ENCODE assay signal across 33 mouse cellular contexts in the genomic region with DNA sequence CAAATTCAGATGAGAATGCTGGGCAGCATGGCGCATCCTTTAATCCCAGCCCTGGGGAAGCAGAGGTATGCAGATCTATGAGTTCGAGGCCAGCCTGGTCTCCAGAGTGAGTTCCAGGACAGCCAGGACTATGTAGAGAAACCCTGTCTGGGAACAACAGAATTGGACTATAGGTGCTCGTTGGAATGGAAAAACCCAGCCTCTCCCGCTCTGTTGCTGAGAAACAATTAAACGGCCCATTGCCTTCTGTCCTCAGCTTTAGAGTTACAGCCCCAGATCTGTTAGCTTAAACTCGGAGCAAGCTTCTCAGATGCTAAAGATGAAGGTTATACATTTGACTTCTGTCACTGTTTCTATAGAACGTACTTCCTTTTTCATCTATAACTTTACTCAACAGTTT.
"Had no signal": no experiment of that assay in that cellular context is flagged by ENCODE, and none has a peak within 500 bp of the region (broad histone marks: within the 10 kb centered on the region; RNA-seq: fewer than 3 reads in every experiment).

No protein-coding gene starts in this region.

- ATAC-seq: liver, embryonic 12.5 days; liver, postnatal 0 days; lung, postnatal 0 days; midbrain, embryonic 13.5 days; midbrain, embryonic 15.5 days; midbrain, embryonic 16.5 days had no signal

- H3K27me3 ChIP-seq: limb, embryonic 12.5 days; limb, embryonic 13.5 days; limb, embryonic 15.5 days; liver, embryonic 12.5 days; liver, embryonic 13.5 days; liver, embryonic 15.5 days; lung, embryonic 15.5 days; megakaryocyte, embryonic 14.5 days; midbrain, embryonic 12.5 days; midbrain, embryonic 13.5 days; midbrain, embryonic 15.5 days; neural tube, embryonic 12.5 days; neural tube, embryonic 13.5 days had no signal

- H3K4me3 ChIP-seq: limb, embryonic 10.5 days; limb, embryonic 12.5 days; limb, embryonic 13.5 days; limb, embryonic 15.5 days; liver, embryonic 12.5 days; liver, embryonic 13.5 days; liver, embryonic 15.5 days; lung, embryonic 15.5 days; megakaryocyte, embryonic 14.5 days; midbrain, embryonic 10.5 days; midbrain, embryonic 12.5 days; midbrain, embryonic 13.5 days; midbrain, embryonic 15.5 days; myocyte; neural tube, embryonic 12.5 days; neural tube, embryonic 13.5 days had no signal

- H3K9me3 ChIP-seq: limb, embryonic 10.5 days; limb, embryonic 12.5 days; limb, embryonic 15.5 days; liver, embryonic 12.5 days; liver, embryonic 13.5 days; liver, embryonic 15.5 days; lung, embryonic 15.5 days; megakaryocyte, embryonic 14.5 days; midbrain, embryonic 10.5 days; midbrain, embryonic 12.5 days; midbrain, embryonic 13.5 days; midbrain, embryonic 15.5 days; neural tube, embryonic 12.5 days; neural tube, embryonic 13.5 days had no signal

- H3K9ac ChIP-seq: limb, embryonic 12.5 days; limb, embryonic 13.5 days; limb, embryonic 15.5 days; liver, embryonic 12.5 days; liver, embryonic 13.5 days; liver, embryonic 14.5 days; liver, embryonic 15.5 days; liver, postnatal 0 days; lung, embryonic 14.5 days; lung, embryonic 15.5 days; midbrain, embryonic 12.5 days; midbrain, embryonic 13.5 days; midbrain, embryonic 15.5 days; neural tube, embryonic 12.5 days; neural tube, embryonic 13.5 days had no signal

- H3K27ac ChIP-seq: limb, embryonic 10.5 days; limb, embryonic 12.5 days; limb, embryonic 13.5 days; limb, embryonic 15.5 days; liver, embryonic 12.5 days; liver, embryonic 13.5 days; liver, embryonic 14.5 days; liver, embryonic 15.5 days; lung, embryonic 15.5 days; macrophage; midbrain, embryonic 10.5 days; midbrain, embryonic 12.5 days; midbrain, embryonic 13.5 days; midbrain, embryonic 15.5 days; neural tube, embryonic 12.5 days; neural tube, embryonic 13.5 days had no signal

- H3K4me1 ChIP-seq: limb, embryonic 10.5 days; limb, embryonic 12.5 days; limb, embryonic 13.5 days; limb, embryonic 15.5 days; liver, embryonic 15.5 days; midbrain, embryonic 13.5 days; midbrain, embryonic 15.5 days; neural tube, embryonic 12.5 days; neural tube, embryonic 13.5 days had no signal

- H3K4me2 ChIP-seq: limb, embryonic 12.5 days; limb, embryonic 13.5 days; limb, embryonic 15.5 days; liver, embryonic 11.5 days; liver, embryonic 12.5 days; liver, embryonic 13.5 days; liver, embryonic 15.5 days; lung, embryonic 14.5 days; lung, embryonic 15.5 days; midbrain, embryonic 11.5 days; midbrain, embryonic 12.5 days; midbrain, embryonic 13.5 days; midbrain, embryonic 15.5 days; neural tube, embryonic 12.5 days; neural tube, embryonic 13.5 days had no signal

- H3K36me3 ChIP-seq: liver, embryonic 13.5 days; liver, embryonic 15.5 days; lung, embryonic 15.5 days; midbrain, embryonic 12.5 days; midbrain, embryonic 15.5 days had no signal

- DNase-seq: left cerebral cortex, postnatal 4 days; liver; liver, embryonic 13.5 days; liver, postnatal 0 days; lung, adult 18-20 months; lung, adult 2 months; lung, embryonic 14.5 days; lung, postnatal 10 days; lung, postnatal 14 days; lung, postnatal 36 days; lung, postnatal 4 days; midbrain, embryonic 14.5 days had no signal
